Mouse (Mus musculus) E14TG2a.4 (cell line): ENCODE results near the gene Nol3.

Experiments used
- CTCF ChIP-seq: conservative IDR thresholded peaks from 2 replicates; pipeline ENCODE4 v1.5.1; 2014; ENCODE audit warnings: low read length
- NANOG ChIP-seq: IDR thresholded peaks from 2 replicates; pipeline ENCODE4 v1.6.1; 2014; ENCODE audit warnings: borderline replicate concordance, low read length, mixed read lengths
- POU5F1 ChIP-seq: IDR thresholded peaks from 2 replicates; pipeline ENCODE4 v1.6.1; 2014; ENCODE audit warnings: low read length, borderline replicate concordance

GRCm38 (mm10) chr8:105280567-105280966 is 4.6 kb downstream of the Nol3 start:
- TF ChIP-seq CTCF (no peak), POU5F1 (no peak), NANOG (no peak)
